Mouse (Mus musculus) midbrain, embryonic 14.5 days (tissue): ENCODE results near the gene Rerg. TPM values are rescaled to one million over a fixed set of nuclear protein-coding genes. Genes with fewer than 3 reads are reported as not detected.
"Not testable (repeated sequence)": the region's sequence is repeated elsewhere in the genome, so short reads cannot be mapped to it uniquely, and the experiment has no call there.

Experiments
- ATAC-seq: fragments of 200-750 bp; cut with Nextera tagmentation; 2 replicates; pipeline ENCODE4 v1.8.0; 2017; ENCODE audit warnings: moderate number of reproducible peaks, moderate library complexity; ENCODE audit not compliant: low FRiP score, low TSS enrichment
- DNase-seq: peaks from one replicate; pipeline ENCODE4 v3.0.0-alpha.2; 2015
- H3K27ac ChIP-seq: fragments of 300-500 bp; sonication (generic); replicated peaks from 2 replicates; pipeline ENCODE4 v1.5.1; 2014; ENCODE audit warnings: mild to moderate bottlenecking, low read depth, low read length, moderate library complexity
- H3K27me3 ChIP-seq: fragments of 300-500 bp; sonication (generic); 2 replicates; pipeline ENCODE4 v1.6.1; 2014; ENCODE audit warnings: low read length, control low read depth, mixed read lengths; ENCODE audit not compliant: control insufficient read depth, insufficient read depth
- H3K36me3 ChIP-seq: fragments of 300-500 bp; sonication (generic); 2 replicates; pipeline ENCODE4 v1.6.1; 2014; ENCODE audit warnings: low read length, control low read depth; ENCODE audit not compliant: control insufficient read depth, insufficient read depth
- H3K4me1 ChIP-seq: fragments of 300-500 bp; sonication (generic); 2 replicates; pipeline ENCODE4 v1.6.1; 2014; ENCODE audit warnings: mild to moderate bottlenecking, antibody characterized with exemption, low read length, control low read depth; ENCODE audit not compliant: control insufficient read depth, insufficient read depth
- H3K4me2 ChIP-seq: fragments of 300-500 bp; sonication (generic); 2 replicates; pipeline ENCODE4 v1.6.1; 2014; ENCODE audit warnings: mild to moderate bottlenecking, low read length, moderate library complexity
- H3K4me3 ChIP-seq: fragments of 300-500 bp; sonication (generic); replicated peaks from 2 replicates; pipeline ENCODE4 v1.5.1; 2014; ENCODE audit warnings: low read depth, low read length
- H3K9ac ChIP-seq: fragments of 300-500 bp; sonication (generic); replicated peaks from 2 replicates; pipeline ENCODE4 v1.6.1; 2014; ENCODE audit warnings: mild to moderate bottlenecking, low read length, moderate library complexity
- H3K9me3 ChIP-seq: fragments of 300-500 bp; sonication (generic); 2 replicates; pipeline ENCODE4 v1.6.1; 2016; ENCODE audit warnings: low read length, control low read depth, mixed read lengths; ENCODE audit not compliant: control insufficient read depth
- WGBS: fragments of 180-500 bp; shearing (Covaris S2); extraction: QIAGEN DNeasy Blood & Tissue Kit; methylation state at CpG from one replicate; pipeline ENCODE4 v1.1.7; 2014; 5-methylcytosine and 5-hydroxymethylcytosine counted together
- polyA plus RNA-seq: library from polyadenylated mRNA; unstranded; fragments of >200 nt; fragmentation: Nextera tagmentation; extraction: Ambion mirVana; gene quantifications from 2 replicates; pipeline ENCODE4 v1.2.1, GENCODE M21; 2014

Rerg gene
- polyA plus RNA-seq, 1 experiment from 2014 or later, result 5.9 TPM

GRCm38 (mm10) chr6:137045011-137045504 is 125.2 kb downstream of the Rerg start:
- Histone ChIP-seq H3K4me1 (no peaks in the 10 kb centered on the region), H3K4me2 (no peak overlapping the region), H3K27ac (no peak overlapping the region), H3K9ac (no peak overlapping the region), H3K27me3 (no peaks in the 10 kb centered on the region), H3K4me3 (no peak overlapping the region), H3K9me3 (no peaks in the 10 kb centered on the region), H3K36me3 (no peaks in the 10 kb centered on the region)
- WGBS, result 86% methylated on average over 9 of the region's 9 CpGs
- ATAC-seq, result no peak
- DNase-seq, result no peak

- H3K27ac ChIP-seq, H3K4me1 ChIP-seq, H3K4me3 ChIP-seq, H3K27me3 ChIP-seq, DNase-seq, H3K36me3 ChIP-seq, ATAC-seq, H3K4me2 ChIP-seq, H3K9me3 ChIP-seq, H3K9ac ChIP-seq: not testable (repeated sequence)
- 85% methylated on average over 8 of the region's 8 CpGs for WGBS
Observed at GRCm38 (mm10) chr6:137035611-137036395, 134.5 kb downstream of the Rerg start.

GRCm38 (mm10) chr6:137030611-137031097 is 139.6 kb downstream of the Rerg start:
- H3K9ac ChIP-seq, result no peak overlapping the region
- 0 out of 2 replicates have a peak overlapping the region, but pooled peaks have one; percentile 8 for H3K27ac ChIP-seq
- H3K4me2 ChIP-seq, result no peak overlapping the region
- H3K9me3 ChIP-seq, result no peaks in the 10 kb centered on the region
- no peaks in the 10 kb centered on the region for H3K27me3 ChIP-seq
- H3K4me3 ChIP-seq, result no peak overlapping the region
- no peaks in the 10 kb centered on the region for H3K4me1 ChIP-seq
- no peaks in the 10 kb centered on the region for H3K36me3 ChIP-seq
- DNase-seq (no peak), ATAC-seq (no peak)
- 82% methylated on average over 6 of the region's 6 CpGs for WGBS

- no peaks in the 10 kb centered on the region for H3K27me3 ChIP-seq
- H3K36me3 ChIP-seq, result no peaks in the 10 kb centered on the region
- WGBS, result 42% methylated on average over 7 of the region's 7 CpGs
- H3K4me2 ChIP-seq, result no peak overlapping the region
- no peaks in the 10 kb centered on the region for H3K9me3 ChIP-seq
- DNase-seq (peak; percentile 47), ATAC-seq (no peak)
- no peak overlapping the region for H3K27ac ChIP-seq
- H3K4me1 ChIP-seq, result no peaks in the 10 kb centered on the region
- H3K4me3 ChIP-seq, result no peak overlapping the region
- no peak overlapping the region for H3K9ac ChIP-seq
Observed at GRCm38 (mm10) chr6:137029931-137030610, 140.2 kb downstream of the Rerg start.

- Histone ChIP-seq H3K27ac (no peak overlapping the region), H3K4me2 (no peak overlapping the region), H3K4me1 (no peaks in the 10 kb centered on the region), H3K27me3 (no peaks in the 10 kb centered on the region), H3K9me3 (no peaks in the 10 kb centered on the region), H3K9ac (no peak overlapping the region), H3K4me3 (no peak overlapping the region), H3K36me3 (no peaks in the 10 kb centered on the region)
- ATAC-seq (no peak), DNase-seq (no peak)
- WGBS, result 44% methylated on average over 5 of the region's 5 CpGs
Observed at GRCm38 (mm10) chr6:137025461-137025860, 144.8 kb downstream of the Rerg start.

GRCm38 (mm10) chr6:137024541-137024940 is 145.8 kb downstream of the Rerg start:
- Histone ChIP-seq H3K4me3 (no peak overlapping the region), H3K9ac (no peak overlapping the region), H3K27me3 (no peaks in the 10 kb centered on the region), H3K36me3 (no peaks in the 10 kb centered on the region), H3K4me2 (no peak overlapping the region), H3K27ac (no peak overlapping the region), H3K9me3 (no peaks in the 10 kb centered on the region), H3K4me1 (no peaks in the 10 kb centered on the region)
- no peak for DNase-seq
- ATAC-seq, result no peak
- WGBS, result 90% methylated on average over 2 of the region's 2 CpGs

- ATAC-seq (no peak), DNase-seq (no peak)
- H3K36me3 ChIP-seq, result no peaks in the 10 kb centered on the region
- H3K4me1 ChIP-seq, result no peaks in the 10 kb centered on the region
- H3K9me3 ChIP-seq, result no peaks in the 10 kb centered on the region
- no peak overlapping the region for H3K27ac ChIP-seq
- 90% methylated on average over 7 of the region's 7 CpGs for WGBS
- H3K4me3 ChIP-seq, result no peak overlapping the region
- no peak overlapping the region for H3K9ac ChIP-seq
- no peak overlapping the region for H3K4me2 ChIP-seq
- H3K27me3 ChIP-seq, result no peaks in the 10 kb centered on the region
Observed at GRCm38 (mm10) chr6:137017216-137017973, 152.9 kb downstream of the Rerg start.

GRCm38 (mm10) chr6:137014346-137014745 is 156.0 kb downstream of the Rerg start:
- no peak overlapping the region for H3K9ac ChIP-seq
- H3K27ac ChIP-seq, result no peak overlapping the region
- ATAC-seq (no peak), DNase-seq (no peak)
- no peaks in the 10 kb centered on the region for H3K27me3 ChIP-seq
- H3K4me1 ChIP-seq, result no peaks in the 10 kb centered on the region
- H3K4me2 ChIP-seq, result no peak overlapping the region
- H3K9me3 ChIP-seq, result no peaks in the 10 kb centered on the region
- 77% methylated on average over 6 of the region's 6 CpGs for WGBS
- H3K4me3 ChIP-seq, result no peak overlapping the region
- no peaks in the 10 kb centered on the region for H3K36me3 ChIP-seq
